Mouse (Mus musculus) heart, adult 9 months (tissue): ENCODE data around the gene Mertk.

ENCODE experiments used
- DNase-seq, 2 experiments: peaks; one replicate each; pipeline ENCODE4 v3.0.0; 2022; ENCODE audit warnings: low spot score in 2 of 2

The Mertk gene

DNA sequence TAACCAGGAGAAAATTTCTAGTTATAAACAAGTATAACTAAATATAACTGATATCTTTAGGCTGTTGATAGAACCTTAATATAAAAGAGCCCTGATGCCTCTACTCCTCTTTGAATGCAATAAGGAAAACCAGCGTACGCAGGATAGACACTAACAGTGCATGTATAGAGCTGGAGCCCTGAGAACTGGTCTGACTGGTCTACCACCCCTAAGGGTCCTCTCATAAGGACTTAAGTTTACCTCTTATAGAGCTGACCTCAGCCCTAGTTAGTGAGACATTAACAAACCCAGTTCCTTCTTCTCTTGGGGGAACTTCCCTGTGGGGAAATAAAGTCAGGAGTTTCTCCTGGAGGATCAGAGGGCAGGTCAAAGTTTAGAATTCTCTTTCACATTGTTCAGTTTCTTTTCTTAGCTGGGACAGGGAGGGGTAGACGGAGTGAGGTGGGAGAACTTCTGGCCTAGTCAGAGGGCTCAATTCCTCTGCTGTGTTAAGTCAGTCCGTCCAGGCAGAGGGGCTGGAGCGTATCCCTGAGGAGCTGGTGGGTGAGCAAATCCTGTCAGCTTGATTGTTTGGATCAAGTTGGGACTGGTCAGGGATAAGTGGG, 23.5 kb downstream of the Mertk start:
- no peak for DNase-seq

DNA sequence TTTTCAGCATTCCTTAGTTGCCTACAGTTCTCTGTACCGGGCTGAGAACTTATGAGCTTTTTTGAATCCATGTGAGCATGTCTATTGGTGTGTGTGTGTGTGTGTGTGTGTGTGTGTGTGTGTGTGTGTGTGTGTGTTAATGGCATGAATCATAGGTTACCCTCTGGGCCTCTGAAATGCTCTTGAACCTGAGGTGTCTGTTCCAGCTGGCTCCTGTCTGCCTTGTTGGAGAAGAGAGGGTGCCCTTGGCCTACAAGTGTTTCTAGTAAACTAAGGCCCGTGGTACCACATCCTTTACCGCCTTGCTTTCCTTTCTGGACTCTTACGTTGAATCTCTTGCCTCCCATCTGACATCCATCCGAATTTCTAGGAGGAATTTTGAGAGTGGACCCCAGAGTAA, 27.3 kb downstream of the Mertk start:
- no peak for DNase-seq

DNA sequence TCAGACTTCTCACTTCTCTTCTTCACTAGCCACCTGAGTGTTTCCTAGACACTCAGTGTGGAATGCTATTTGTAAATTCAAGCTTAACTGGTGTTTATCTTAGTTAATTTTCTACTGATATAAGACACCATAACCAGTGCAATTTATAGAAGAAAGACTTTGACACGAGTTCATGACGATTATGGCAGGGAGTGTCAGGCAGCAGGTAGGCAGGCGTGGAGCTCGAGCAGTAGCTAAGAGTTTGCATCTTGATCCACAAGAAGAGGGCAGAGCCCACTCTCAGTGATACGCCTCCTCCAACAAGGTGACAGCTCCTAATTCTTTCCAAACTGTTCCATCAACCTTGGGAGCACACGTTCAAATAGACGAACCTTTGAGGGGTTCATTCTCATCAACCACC, 27.9 kb downstream of the Mertk start:
- no peak for DNase-seq

DNA sequence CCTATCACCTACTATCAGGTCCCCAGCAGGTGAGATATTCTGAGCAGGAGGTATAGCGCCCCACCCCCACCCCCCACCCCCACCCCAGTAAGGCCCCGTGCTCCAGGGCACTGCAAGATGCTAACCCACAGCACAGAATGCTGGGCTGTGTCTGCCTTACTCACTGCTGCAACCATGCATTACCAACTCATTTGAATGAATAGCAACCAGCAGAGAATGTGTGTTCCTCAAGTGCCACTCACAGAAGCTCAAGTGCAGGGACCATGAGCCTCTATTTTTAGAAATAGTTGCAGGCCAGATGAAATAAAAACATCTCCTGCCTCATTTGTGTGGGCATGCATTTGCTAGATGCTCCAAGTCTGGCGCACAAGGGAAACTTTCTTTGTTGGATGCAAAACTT, 28.8 kb downstream of the Mertk start:
- no peak for DNase-seq

DNA sequence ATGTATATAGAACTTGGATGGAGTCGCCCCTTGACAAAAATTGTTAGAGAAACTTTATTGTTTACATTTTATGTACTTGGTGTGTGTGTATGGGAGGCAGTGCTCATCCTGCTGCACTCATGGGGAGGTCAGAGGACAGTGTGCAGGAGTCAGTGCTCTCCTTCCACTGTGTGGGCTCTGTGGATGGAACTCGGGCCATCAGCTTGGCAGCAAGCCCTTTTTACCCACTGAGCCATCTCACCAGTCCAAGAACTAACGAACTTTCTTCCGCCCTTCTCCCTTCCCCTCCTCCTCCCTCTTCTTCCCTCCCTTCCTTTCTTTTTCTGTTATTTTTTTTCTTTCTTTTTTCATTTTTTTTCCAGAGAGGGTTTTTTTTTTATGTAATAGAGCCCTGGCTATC, 29.3 kb downstream of the Mertk start:
- no peak for DNase-seq

DNA sequence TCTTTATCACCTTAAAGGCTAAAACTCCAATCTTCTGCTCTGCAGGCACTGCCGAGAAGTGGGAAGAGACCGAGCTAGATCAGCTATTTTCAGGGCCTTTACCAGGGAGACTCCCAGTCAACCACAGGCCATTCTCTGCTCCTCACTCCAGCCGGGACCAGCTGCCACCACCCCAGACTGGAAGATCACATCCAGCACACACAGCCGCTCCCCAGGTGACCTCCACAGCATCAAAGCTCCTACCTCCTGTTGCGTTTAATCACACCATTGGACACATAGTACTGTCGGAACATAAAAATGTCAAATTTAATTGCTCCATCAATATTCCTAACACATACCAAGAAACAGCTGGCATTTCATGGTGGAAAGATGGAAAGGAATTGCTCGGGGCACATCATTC, 30.4 kb downstream of the Mertk start:
- DNase-seq: no peak

DNA sequence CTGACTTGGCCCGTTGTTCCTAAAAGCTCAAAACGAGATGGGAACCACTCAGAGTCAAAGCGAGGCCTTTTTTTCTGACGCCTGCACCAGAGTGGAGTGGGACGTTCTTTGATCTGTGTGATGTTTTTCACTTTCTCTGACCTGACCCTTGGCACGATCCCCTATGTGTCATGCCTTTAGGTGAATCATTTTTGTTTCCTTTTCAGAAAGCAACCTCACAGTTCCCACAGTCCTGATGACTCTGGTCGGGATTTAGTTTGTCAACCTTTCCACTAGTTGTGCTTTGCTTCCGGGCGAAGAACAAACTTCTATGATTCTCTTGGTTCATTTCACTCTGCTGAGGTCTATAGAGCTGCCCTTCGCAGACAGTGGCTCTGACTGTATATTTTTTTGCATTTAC, 32.8 kb downstream of the Mertk start:
- DNase-seq: no peak

DNA sequence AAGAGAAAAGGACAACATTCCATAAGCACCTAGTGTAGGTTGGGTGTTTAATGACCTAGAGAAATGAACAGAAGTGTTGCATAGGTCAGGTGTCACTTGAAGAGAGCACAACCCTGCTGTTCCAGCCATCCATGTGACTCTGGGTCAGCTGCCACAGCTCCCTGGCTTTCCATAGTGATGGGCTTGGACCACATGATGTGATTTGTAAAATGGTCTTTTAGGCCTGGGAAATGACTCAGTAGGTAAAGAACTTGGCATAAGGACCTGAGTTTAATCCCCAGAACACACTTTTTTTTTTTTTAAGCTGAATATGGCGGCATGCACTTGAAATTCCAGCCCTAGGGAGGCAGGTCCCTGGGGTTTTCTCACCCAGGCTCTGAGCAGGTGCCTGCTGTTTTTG, 33.2 kb downstream of the Mertk start:
- DNase-seq: no peak

DNA sequence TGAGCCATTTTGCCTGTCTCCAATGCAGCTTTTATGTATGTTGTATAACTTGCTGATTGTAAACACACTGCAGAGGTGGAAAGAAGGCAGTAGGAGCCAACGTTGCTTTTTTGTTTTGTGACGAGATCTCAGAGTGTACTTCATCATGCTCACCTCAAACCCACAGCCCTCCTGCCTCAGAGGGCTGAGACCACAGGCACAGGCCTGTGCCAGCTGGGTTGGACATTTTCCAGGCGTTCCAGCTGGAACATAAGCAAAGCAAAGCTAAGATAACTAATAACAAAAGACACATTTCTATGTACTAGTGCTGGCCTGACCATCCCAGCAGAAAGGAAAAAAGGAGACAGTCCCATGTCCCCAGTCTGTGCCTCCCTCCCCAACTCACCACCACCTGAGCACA, 36.3 kb downstream of the Mertk start:
- DNase-seq: no peak

DNA sequence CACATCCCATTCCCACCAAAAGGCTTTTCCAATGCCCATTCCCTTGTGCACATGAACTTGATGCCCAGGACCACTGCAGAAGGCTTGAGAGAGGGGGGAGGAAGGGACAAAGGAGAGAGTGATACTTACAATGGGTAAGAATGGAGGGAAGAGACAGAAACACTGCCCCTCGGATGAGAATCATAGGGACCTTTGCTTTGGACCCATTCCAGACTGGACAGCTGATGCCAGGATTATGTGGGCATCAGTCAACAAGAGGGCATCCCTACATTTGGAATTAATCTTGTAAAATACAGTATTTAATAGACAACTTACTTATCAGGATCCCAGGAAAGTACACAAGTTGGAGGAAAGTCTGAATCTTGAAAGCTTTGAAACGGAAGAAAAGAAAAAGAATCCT, 38.3 kb downstream of the Mertk start:
- DNase-seq: no peak

DNA sequence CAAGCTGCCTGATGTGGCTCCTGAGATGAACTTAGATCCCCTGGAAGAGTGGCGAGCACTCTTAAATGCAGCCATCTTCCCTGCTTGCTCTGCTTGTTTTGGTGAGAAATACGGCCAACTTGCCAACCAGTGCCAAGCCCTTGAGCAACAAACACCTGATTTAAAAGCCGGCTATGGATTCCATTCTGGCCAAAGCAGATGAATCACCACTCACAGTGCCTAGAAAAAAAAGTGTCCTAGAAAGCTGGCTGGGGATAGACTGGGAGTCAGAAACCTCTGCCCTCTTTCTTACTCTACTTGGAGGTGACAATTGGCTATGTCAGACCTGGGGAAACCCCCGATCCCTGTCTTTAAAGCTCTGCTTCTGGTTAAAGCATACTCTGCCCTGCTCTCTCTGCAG, 39.0 kb downstream of the Mertk start:
- no peak for DNase-seq

DNA sequence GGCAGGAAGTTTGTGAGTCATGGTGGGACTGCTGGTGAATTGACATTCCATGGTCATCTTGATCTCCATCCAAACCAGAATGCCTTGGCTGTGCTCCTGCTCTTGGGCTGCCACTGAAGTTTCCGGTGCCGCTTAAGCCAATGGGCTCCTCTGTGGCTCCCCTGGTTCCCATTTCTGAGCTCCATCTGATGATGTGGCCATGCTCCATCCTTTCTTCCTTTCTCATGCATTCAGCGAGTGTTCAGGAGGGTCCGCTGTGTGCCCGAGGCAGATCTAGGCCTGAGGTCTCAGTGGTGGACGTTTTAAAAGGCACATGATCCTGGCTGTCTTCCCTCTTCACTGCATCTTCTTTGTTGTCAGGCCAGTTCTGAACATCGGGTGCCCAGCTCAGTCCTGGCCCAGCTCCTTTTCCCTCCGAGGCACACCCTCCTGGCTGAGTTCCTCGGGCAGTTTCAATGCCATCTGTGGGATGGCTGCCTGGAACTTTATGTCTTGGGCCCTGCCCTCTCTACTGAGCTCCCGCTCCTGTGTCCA, 40.0 kb downstream of the Mertk start:
- peak; percentile 33 to 39 for DNase-seq

DNA sequence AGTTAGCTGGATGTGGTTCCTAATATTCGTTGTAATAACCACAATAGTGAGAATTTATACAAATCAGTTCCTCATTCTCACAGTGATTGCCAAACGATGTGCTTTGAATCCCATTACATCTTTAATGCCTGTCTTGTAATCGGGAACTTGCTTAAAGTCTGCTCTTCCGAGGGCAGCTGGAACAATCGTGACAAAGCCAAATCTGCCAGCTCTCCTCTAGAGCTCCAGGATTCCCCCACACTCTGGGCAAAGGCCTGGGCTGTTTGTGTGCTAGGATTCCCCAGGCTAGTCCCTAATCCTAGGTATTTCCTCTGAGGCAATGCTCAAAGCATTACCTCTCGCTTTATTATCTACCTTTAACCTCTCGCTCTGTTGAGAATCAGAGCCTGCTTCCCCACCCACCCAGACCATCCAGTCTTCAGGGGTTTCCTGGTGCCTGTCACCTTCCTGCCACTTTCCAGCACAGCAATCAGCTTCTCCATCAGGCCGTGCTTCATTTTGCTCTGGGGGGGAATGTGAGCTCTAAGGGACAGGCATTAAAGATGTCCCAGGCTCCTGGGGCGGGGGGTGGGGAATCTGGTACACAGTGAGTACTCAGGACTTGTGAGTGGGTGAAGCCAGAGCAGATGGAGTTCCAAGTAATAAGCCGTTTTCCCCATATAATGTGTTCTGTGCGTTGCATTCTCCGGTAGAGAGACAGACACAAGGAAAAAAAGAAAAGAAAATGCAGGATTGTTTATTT, 47.3 kb downstream of the Mertk start:
- no peak for DNase-seq

DNA sequence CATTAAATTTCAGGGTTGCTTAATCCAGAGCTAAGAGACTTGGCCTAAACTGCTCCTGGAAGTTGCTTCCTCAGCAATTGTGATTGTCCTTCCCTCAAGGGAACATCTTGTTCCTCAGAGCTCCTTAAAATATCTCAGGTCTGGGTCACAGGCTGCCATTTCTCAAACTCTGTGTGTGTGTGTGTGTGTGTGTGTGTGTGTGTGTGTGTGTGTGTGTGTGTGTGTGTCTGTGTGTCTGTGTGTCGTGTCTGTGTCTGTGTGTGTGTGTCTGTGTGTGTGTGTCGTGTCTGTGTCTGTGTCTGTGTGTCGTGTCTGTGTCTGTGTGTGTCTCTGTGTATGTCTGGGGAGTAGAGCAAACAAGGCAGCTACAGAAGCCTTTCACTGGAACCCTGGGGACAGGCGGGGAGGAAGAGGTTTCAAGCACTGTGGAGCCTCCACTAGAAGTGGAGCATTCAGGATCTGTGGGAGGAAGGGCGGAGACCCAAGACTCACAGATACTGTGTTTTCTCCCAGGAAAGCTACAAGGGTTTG, 47.9 kb downstream of the Mertk start:
- peak; percentile 59 to 70 for DNase-seq

DNA sequence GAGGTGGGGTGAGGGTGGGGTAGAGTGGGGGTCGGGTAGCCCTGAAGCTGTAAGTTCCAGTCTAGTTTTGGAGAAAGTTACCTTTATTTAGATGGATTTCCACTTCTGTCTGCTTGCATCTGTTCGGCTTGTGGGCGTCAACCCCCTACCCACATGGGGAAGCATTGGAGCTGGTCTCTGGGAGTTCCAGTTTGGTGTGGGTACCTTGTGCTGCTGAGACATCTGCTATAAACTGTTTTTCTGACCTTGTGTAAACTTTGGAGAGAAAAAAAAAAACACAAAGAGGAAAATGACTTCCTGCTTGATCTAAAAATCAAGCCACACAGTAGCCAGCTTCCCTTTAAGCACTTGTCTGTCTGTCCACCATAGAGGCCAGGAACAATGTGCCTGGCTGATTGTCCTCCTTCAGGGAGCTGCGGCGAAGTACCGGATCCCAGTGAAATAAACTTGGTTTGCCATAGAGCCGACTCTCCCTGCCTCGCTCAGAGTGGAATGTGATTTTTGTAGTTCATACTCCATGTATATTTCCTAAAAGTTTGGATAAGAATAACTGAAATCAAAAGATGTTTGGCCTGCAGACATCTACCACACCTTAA, 48.8 kb downstream of the Mertk start:
- DNase-seq: peak; percentile 39 to 63

DNA sequence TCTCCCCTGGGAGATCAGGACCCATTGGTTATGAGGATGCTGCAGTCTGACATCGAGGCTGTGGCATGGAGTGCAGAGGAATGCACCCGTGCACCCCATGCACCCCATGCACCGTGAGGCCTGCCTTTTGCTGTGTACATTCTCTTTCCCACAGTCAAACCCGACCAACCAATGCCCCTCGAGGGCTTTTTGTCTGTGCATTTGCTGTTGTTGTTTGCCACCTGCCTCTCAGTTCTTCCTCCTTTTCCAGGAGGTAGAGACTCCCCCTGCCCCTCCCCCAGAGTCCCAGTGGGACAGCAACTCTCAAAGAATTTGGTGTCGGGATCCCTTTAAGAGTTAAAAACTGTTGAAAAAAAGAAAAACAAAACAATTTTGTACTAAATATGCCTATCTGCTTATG, 49.4 kb downstream of the Mertk start:
- DNase-seq: no peak

DNA sequence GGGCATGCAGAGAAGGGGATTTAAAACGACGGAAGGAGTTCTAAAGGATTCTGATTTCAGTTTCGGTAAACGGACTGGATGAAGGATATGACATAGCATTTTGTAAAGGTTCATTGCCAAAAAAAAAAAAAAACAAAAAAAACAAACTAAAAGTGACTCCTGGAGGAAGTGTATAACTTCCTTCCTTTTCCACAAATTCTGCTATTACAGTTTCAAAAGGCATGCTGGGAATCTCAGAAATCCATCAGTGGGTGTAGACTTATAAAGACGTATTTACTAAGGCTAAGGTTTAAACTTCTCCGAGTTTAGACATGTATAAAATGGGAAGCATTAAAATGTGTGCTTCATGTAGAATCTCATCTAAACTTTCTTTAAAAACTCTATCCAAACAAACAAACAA, 52.3 kb downstream of the Mertk start:
- DNase-seq: peak; percentile 23 to 51

DNA sequence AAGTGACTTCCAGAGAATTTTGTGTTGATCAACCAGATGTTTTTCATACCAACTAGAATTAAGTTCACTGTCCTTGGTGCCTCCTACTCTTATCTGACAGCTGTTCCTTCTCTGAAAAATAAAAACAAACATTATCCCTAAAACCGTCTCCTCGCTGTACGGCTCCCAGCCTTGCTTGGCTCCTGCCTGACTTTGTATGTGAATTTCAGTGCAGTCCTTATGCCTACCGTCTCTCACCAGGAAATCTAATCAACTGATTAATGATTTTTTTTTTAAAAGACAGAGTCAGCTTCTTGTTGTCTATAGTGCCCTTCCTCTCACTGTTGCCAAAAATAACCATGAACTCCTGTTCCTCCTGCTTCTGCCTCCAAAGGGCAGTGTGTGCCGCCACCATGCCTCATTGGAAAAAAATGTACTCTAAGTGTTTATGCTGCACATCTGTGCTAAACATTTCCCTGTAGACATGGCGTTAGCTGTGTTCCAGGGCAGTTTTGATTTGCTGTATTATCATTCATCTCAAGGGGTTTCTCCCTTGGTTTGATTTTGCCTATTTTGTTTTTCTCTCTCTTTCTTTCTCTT, 54.6 kb downstream of the Mertk start:
- peak; percentile 26 to 36 for DNase-seq

DNA sequence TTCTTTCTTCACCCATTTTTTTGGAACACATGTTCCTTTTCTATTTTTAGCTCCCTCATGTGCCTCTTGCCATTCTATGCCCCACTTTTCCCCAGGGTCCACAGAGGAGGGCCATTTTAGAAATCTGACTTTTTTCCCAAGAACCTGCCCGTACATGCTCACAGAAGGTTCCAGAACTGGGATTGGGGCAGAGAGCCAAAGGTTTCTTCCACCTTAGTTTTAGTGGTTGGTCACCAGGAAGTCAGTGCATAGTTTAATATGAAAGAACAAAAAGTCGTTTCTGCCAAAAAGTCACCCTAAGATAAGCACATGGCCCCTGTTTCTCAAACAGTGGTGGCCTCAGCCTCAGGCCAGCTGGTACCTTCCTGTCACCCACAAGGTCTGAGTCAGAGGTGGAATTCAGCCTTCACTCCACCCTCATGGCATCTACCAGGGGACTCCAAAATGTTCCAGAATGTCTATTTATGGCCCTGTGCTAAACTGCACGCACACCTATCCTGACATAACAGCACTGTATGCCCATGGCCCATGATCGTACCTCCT, 56.5 kb downstream of the Mertk start:
- peak; percentile 14 to 25 for DNase-seq

DNA sequence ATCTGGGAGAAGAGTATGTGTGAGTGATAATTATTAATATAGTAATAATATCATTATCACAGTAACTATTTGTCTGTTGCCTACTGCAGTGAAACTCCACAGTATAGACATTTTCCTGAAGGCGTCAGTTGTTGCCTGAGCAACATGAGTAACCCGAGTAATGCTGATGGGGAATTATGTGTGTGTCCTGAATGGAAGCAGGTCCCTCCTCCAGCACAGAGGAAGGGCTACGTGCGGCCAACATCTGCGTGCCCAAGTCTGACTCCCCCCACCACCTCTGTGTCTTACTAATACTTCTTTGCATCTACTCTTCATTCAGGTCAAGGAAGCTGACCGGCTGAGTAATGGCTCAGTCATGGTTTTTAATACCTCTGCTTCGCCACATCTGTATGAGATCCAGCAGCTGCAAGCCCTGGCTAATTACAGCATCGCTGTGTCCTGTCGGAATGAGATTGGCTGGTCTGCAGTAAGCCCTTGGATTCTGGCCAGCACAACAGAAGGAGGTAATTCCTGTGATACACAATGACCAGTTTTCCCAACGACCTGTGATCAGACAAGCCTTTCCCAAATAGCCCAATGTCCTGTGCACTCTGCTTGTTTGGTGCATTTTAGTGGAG, 60.1 kb downstream of the Mertk start:
- peak; percentile 33 to 51 for DNase-seq

DNA sequence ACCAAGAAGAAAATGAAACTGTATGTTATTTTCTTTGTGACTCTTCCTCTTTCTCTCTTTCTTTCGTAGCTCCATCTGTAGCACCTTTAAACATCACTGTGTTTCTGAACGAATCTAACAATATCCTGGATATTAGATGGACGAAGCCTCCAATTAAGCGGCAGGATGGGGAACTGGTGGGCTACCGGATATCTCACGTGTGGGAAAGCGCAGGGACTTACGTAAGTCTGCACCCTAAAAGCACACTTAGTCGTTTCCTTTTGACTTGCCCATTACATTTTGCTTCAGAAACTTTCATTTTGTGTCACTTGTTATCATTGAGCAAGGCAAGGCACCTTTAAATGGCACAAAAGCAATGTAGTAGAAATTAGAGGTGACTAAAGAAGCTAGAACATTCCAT, 63.3 kb downstream of the Mertk start:
- no peak for DNase-seq

DNA sequence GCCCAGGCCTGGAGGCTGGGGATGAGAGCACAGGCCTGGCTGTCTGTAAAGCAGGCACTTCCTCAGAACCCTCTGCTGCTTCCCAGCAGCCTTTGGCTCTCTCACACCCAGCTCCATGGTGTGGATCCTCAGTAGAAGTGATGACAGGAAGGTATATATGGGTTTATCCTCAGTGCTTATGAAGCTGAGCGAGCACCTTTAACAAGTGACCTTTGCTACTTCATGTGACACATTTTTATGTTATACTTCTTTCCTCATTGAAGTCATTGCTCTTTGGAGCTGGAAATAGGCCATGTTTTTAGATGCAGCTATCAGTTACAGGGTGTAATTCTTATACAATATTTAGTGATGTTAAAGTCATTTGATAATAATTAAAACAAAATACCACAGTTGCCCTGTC, 67.0 kb downstream of the Mertk start:
- no peak for DNase-seq
